Mouse (Mus musculus) lung, postnatal 0 days (tissue): ENCODE data around the gene Wipf1.

Experiments
- CTCF ChIP-seq: IDR thresholded peaks from 2 replicates; pipeline ENCODE4 v1.5.1; 2016; ENCODE audit warnings: antibody characterized with exemption, mild to moderate bottlenecking
- EP300 ChIP-seq: IDR thresholded peaks from 2 replicates; pipeline ENCODE4 v1.6.1; 2016; ENCODE audit warnings: antibody characterized with exemption, mild to moderate bottlenecking, control low read depth

GRCm38 (mm10) chr2:73415892-73416291 is 113.6 kb downstream of the Wipf1 start:
- TF ChIP-seq CTCF (no peak), EP300 (no peak)
